Mouse (Mus musculus): ENCODE results near the gene Olfr992.

GRCm38 (mm10) chr2:85409369-85409768 is at the start of gene Olfr992:
- TF ChIP-seq CTCF (IDR thresholded peaks at IDR 0.05; ENCODE audit: control insufficient read depth, insufficient read depth, insufficient read length) (no peak), USF1 (IDR thresholded peaks at IDR 0.05; ENCODE audit: low read depth) (no peak), MYOG (IDR thresholded peaks at IDR 0.05; ENCODE audit: control insufficient read depth, extremely low read depth, insufficient read length) (no peak), MAX (IDR thresholded peaks at IDR 0.05) (no peak), MYOD1 (IDR thresholded peaks at IDR 0.05; ENCODE audit: control insufficient read depth, insufficient read length, low read depth) (no peak)

All from C2C12 (cell line).